Mouse (Mus musculus) liver, embryonic 14.5 days (tissue): Measurements from ENCODE around the gene Mical3.

Source experiments
- CTCF ChIP-seq: IDR thresholded peaks from 2 replicates; pipeline ENCODE4 v1.5.1; 2016; ENCODE audit warnings: antibody characterized with exemption, low read depth, control low read depth
- EP300 ChIP-seq: IDR thresholded peaks from 2 replicates; pipeline ENCODE4 v1.6.1; 2016; ENCODE audit warnings: antibody characterized with exemption, low read depth

DNA sequence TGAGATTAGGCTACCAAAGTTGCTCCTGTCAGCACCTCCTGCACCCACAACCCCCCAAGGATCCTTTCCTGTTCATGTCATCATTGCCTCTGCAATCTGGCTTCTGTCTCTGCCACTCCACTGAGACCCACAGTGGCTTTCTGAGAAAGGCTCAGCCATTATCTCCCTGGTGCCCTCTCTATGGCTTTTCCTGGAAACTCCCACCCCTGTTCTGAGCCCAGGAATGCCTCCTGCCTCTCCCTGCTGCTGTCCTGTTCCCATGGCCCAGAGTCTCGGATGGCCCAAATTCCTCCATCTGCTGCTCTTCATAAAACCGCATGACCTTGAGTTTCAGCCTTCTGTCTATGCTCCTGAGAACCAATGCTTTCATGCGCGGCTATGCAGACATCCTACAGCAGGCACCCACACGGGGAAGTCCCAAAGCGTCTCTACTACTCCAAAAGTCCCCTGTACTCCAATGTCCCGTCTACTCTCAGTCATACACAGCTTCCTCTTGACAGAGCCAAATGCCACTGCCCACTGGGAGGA lies 77.2 kb downstream of the Mical3 start:
- TF ChIP-seq EP300 (no peak), CTCF (no peak)
